Mouse (Mus musculus) ES-Bruce4 (cell line): ENCODE measurements around the gene Zfand4.

Source experiments
- CTCF ChIP-seq: IDR thresholded peaks from one replicate; pipeline ENCODE4 v1.8.1; 2011; ENCODE audit warnings: low read depth, low read length
- POLR2A ChIP-seq: IDR thresholded peaks from one replicate; pipeline ENCODE4 v1.8.1; 2011; ENCODE audit warnings: low read length; ENCODE audit not compliant: insufficient read depth

DNA sequence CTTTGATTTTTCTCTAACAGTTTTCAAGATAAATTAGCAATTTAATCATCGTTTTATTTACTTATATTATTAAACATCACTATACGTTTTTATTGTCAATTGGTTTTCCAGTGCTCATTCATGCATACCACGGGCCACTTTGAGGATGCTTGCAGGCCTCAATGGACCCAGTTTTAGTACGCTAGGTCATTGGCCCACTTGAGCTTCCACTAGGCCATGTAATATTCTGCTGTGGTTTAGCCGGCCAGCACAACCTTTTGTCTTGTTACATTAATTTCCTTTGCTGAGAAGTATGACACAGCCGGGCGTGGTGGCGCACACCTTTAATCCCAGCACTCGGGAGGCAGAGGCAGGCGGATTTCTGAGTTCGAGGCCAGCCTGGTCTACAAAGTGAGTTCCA is 814 bp downstream of the Zfand4 start:
- TF ChIP-seq CTCF (no peak), POLR2A (no peak)
